Mouse (Mus musculus) midbrain, embryonic 13.5 days (tissue): ENCODE results near the gene Naaladl2. TPM values are rescaled to one million over a fixed set of nuclear protein-coding genes. Genes with fewer than 3 reads are reported as not detected.
"Not testable (repeated sequence)": the region's sequence is repeated elsewhere in the genome, so short reads cannot be mapped to it uniquely, and the experiment has no call there.

Experiments used
- ATAC-seq: fragments of 200-750 bp; cut with Nextera tagmentation; 2 replicates; pipeline ENCODE4 v1.8.0; 2017; ENCODE audit warnings: mild to moderate bottlenecking, moderate TSS enrichment, moderate library complexity
- H3K27ac ChIP-seq: fragments of 300-500 bp; sonication (generic); 2 replicates; pipeline ENCODE4 v1.5.1; 2015; ENCODE audit warnings: inconsistent platforms, mild to moderate bottlenecking, moderate library complexity
- H3K27me3 ChIP-seq: fragments of 300-500 bp; sonication (generic); 2 replicates; pipeline ENCODE4 v1.6.1; 2015; ENCODE audit warnings: mild to moderate bottlenecking, inconsistent platforms
- H3K36me3 ChIP-seq: fragments of 300-500 bp; sonication (generic); 2 replicates; pipeline ENCODE4 v1.6.1; 2015; ENCODE audit warnings: mild to moderate bottlenecking, inconsistent platforms
- H3K4me1 ChIP-seq: fragments of 300-500 bp; sonication (generic); replicated peaks from 2 replicates; pipeline ENCODE4 v1.6.1; 2015; ENCODE audit warnings: inconsistent platforms
- H3K4me2 ChIP-seq: fragments of 300-500 bp; sonication (generic); replicated peaks from 2 replicates; pipeline ENCODE4 v1.6.1; 2015; ENCODE audit warnings: moderate library complexity, mild to moderate bottlenecking, inconsistent platforms
- H3K4me3 ChIP-seq: fragments of 300-500 bp; sonication (generic); replicated peaks from 2 replicates; pipeline ENCODE4 v1.5.1; 2015; ENCODE audit warnings: mild to moderate bottlenecking, inconsistent platforms
- H3K9ac ChIP-seq: fragments of 300-500 bp; sonication (generic); replicated peaks from 2 replicates; pipeline ENCODE4 v1.6.1; 2015; ENCODE audit warnings: mild to moderate bottlenecking, inconsistent platforms
- H3K9me3 ChIP-seq: fragments of 300-500 bp; sonication (generic); 2 replicates; pipeline ENCODE4 v1.6.1; 2016; ENCODE audit warnings: mild to moderate bottlenecking, inconsistent platforms
- WGBS: fragments of 180-500 bp; shearing (Covaris S2); methylation state at CpG from one replicate; pipeline ENCODE4 v1.1.7; 2015; 5-methylcytosine and 5-hydroxymethylcytosine counted together
- polyA plus RNA-seq: library from polyadenylated mRNA; unstranded; fragments of >200 nt; fragmentation: Nextera tagmentation; extraction: Ambion mirVana; gene quantifications from 2 replicates; pipeline ENCODE4 v1.2.1, GENCODE M21; 2015

The Naaladl2 gene
- polyA plus RNA-seq, 1 experiment from 2014 or later = 0.42 TPM

GRCm38 (mm10) chr3:24440621-24441020, 703.4 kb downstream of the Naaladl2 start:
- H3K27me3 ChIP-seq = no peaks in the 10 kb centered on the region
- no peak overlapping the region for H3K4me3 ChIP-seq
- ATAC-seq = no peak
- H3K4me2 ChIP-seq = no peak overlapping the region
- no peaks in the 10 kb centered on the region for H3K4me1 ChIP-seq
- WGBS = 92% methylated on average over 6 of the region's 6 CpGs
- no peak overlapping the region for H3K27ac ChIP-seq
- H3K9me3 ChIP-seq = no peaks in the 10 kb centered on the region
- H3K36me3 ChIP-seq = no peaks in the 10 kb centered on the region
- no peak overlapping the region for H3K9ac ChIP-seq

GRCm38 (mm10) chr3:24432761-24433160, 711.3 kb downstream of the Naaladl2 start:
- 88% methylated on average over 3 of the region's 3 CpGs for WGBS
- Histone ChIP-seq H3K27ac (no peak overlapping the region), H3K27me3 (no peaks in the 10 kb centered on the region), H3K36me3 (no peaks in the 10 kb centered on the region), H3K9ac (no peak overlapping the region), H3K4me1 (no peaks in the 10 kb centered on the region), H3K4me3 (no peak overlapping the region), H3K9me3 (no peaks in the 10 kb centered on the region), H3K4me2 (no peak overlapping the region)
- ATAC-seq = no peak

GRCm38 (mm10) chr3:24391737-24392136, 752.3 kb downstream of the Naaladl2 start:
- no peaks in the 10 kb centered on the region for H3K27me3 ChIP-seq
- no peaks in the 10 kb centered on the region for H3K4me1 ChIP-seq
- H3K9me3 ChIP-seq = no peaks in the 10 kb centered on the region
- H3K4me2 ChIP-seq = no peak overlapping the region
- no peak overlapping the region for H3K9ac ChIP-seq
- no peak for ATAC-seq
- H3K4me3 ChIP-seq = no peak overlapping the region
- no peaks in the 10 kb centered on the region for H3K36me3 ChIP-seq
- H3K27ac ChIP-seq = no peak overlapping the region

- H3K9me3 ChIP-seq = no peaks in the 10 kb centered on the region
- WGBS = 71% methylated on average over 1 of the region's 1 CpGs
- ATAC-seq = no peak
- H3K4me3 ChIP-seq = no peak overlapping the region
- H3K36me3 ChIP-seq = no peaks in the 10 kb centered on the region
- no peak overlapping the region for H3K4me2 ChIP-seq
- H3K27me3 ChIP-seq = no peaks in the 10 kb centered on the region
- H3K4me1 ChIP-seq = no peaks in the 10 kb centered on the region
- H3K27ac ChIP-seq = no peak overlapping the region
- no peak overlapping the region for H3K9ac ChIP-seq
Measured at GRCm38 (mm10) chr3:24391311-24391710, 752.8 kb downstream of the Naaladl2 start.

GRCm38 (mm10) chr3:24355010-24355409, 789.1 kb downstream of the Naaladl2 start:
- H3K27ac ChIP-seq = no peak overlapping the region
- peak; percentile 77 for ATAC-seq
- no peak overlapping the region for H3K4me2 ChIP-seq
- H3K9ac ChIP-seq = no peak overlapping the region
- no peaks in the 10 kb centered on the region for H3K27me3 ChIP-seq
- H3K4me3 ChIP-seq = no peak overlapping the region
- 51% methylated on average over 2 of the region's 2 CpGs for WGBS
- H3K36me3 ChIP-seq = no peaks in the 10 kb centered on the region
- H3K4me1 ChIP-seq = no peaks in the 10 kb centered on the region
- no peaks in the 10 kb centered on the region for H3K9me3 ChIP-seq

- Histone ChIP-seq H3K9me3 (no peaks in the 10 kb centered on the region), H3K27me3 (no peaks in the 10 kb centered on the region), H3K4me2 (no peak overlapping the region), H3K36me3 (no peaks in the 10 kb centered on the region), H3K9ac (no peak overlapping the region), H3K4me3 (no peak overlapping the region), H3K27ac (no peak overlapping the region), H3K4me1 (no peaks in the 10 kb centered on the region)
- ATAC-seq = peak; percentile 63
- 79% methylated on average over 11 of the region's 11 CpGs for WGBS
Measured at GRCm38 (mm10) chr3:24321489-24322405, 822.3 kb downstream of the Naaladl2 start.

GRCm38 (mm10) chr3:24314658-24315297, 829.3 kb downstream of the Naaladl2 start:
- no peaks in the 10 kb centered on the region for H3K4me1 ChIP-seq
- 79% methylated on average over 4 of the region's 4 CpGs for WGBS
- H3K9ac ChIP-seq = no peak overlapping the region
- H3K36me3 ChIP-seq = no peaks in the 10 kb centered on the region
- H3K9me3 ChIP-seq = no peaks in the 10 kb centered on the region
- H3K27me3 ChIP-seq = no peaks in the 10 kb centered on the region
- no peak overlapping the region for H3K4me3 ChIP-seq
- no peak overlapping the region for H3K4me2 ChIP-seq
- H3K27ac ChIP-seq = no peak overlapping the region
- ATAC-seq = no peak

- ATAC-seq = no peak
- Histone ChIP-seq H3K27ac (no peak overlapping the region), H3K4me2 (no peak overlapping the region), H3K36me3 (no peaks in the 10 kb centered on the region), H3K4me3 (no peak overlapping the region), H3K9ac (no peak overlapping the region), H3K27me3 (no peaks in the 10 kb centered on the region), H3K9me3 (no peaks in the 10 kb centered on the region), H3K4me1 (no peaks in the 10 kb centered on the region)
- WGBS = 94% methylated on average over 2 of the region's 2 CpGs
Measured at GRCm38 (mm10) chr3:24225418-24225817, 918.6 kb downstream of the Naaladl2 start.

GRCm38 (mm10) chr3:24217476-24217875, 926.6 kb downstream of the Naaladl2 start:
- WGBS = 96% methylated on average over 1 of the region's 1 CpGs
- no peak for ATAC-seq
- H3K4me2 ChIP-seq = no peak overlapping the region
- H3K27me3 ChIP-seq = no peaks in the 10 kb centered on the region
- H3K4me3 ChIP-seq = no peak overlapping the region
- no peak overlapping the region for H3K27ac ChIP-seq
- H3K9ac ChIP-seq = no peak overlapping the region
- H3K36me3 ChIP-seq = no peaks in the 10 kb centered on the region
- no peaks in the 10 kb centered on the region for H3K4me1 ChIP-seq
- H3K9me3 ChIP-seq = no peaks in the 10 kb centered on the region

GRCm38 (mm10) chr3:24166531-24166930, 977.5 kb downstream of the Naaladl2 start:
- H3K36me3 ChIP-seq = no peaks in the 10 kb centered on the region
- H3K27ac ChIP-seq = no peak overlapping the region
- H3K4me2 ChIP-seq = no peak overlapping the region
- no peak overlapping the region for H3K4me3 ChIP-seq
- H3K4me1 ChIP-seq = no peaks in the 10 kb centered on the region
- ATAC-seq = no peak
- H3K9me3 ChIP-seq = no peaks in the 10 kb centered on the region
- no peak overlapping the region for H3K9ac ChIP-seq
- no peaks in the 10 kb centered on the region for H3K27me3 ChIP-seq

GRCm38 (mm10) chr3:24163992-24164391, 980.1 kb downstream of the Naaladl2 start:
- H3K36me3 ChIP-seq = no peaks in the 10 kb centered on the region
- no peak overlapping the region for H3K27ac ChIP-seq
- ATAC-seq = no peak
- H3K4me2 ChIP-seq = no peak overlapping the region
- no peaks in the 10 kb centered on the region for H3K4me1 ChIP-seq
- H3K27me3 ChIP-seq = no peaks in the 10 kb centered on the region
- no peaks in the 10 kb centered on the region for H3K9me3 ChIP-seq
- H3K4me3 ChIP-seq = no peak overlapping the region
- H3K9ac ChIP-seq = no peak overlapping the region

GRCm38 (mm10) chr3:24151086-24151815, 992.8 kb downstream of the Naaladl2 start:
- not testable (repeated sequence) for H3K27ac ChIP-seq, ATAC-seq, H3K4me2 ChIP-seq, H3K36me3 ChIP-seq, H3K27me3 ChIP-seq, H3K9ac ChIP-seq, H3K4me3 ChIP-seq, H3K9me3 ChIP-seq, H3K4me1 ChIP-seq
- 64% methylated on average over 4 of the region's 4 CpGs for WGBS
